Mouse (Mus musculus) NIH3T3 (cell line): ENCODE measurements around the gene Noxo1.
A peak's percentile ranks its signal among the peaks of the same experiment; 100 is the strongest.
"Not testable (repeated sequence)": the region's sequence is repeated elsewhere in the genome, so short reads cannot be mapped to it uniquely, and the experiment has no call there.

Experiments used
- DNase-seq: peaks from one replicate; pipeline ENCODE4 v3.0.0-alpha.2; 2012; ENCODE audit warnings: low read depth

The Noxo1 gene

GRCm38 (mm10) chr17:24720616-24721015 is 24.6 kb downstream of the Noxo1 start:
- not testable (repeated sequence) for DNase-seq

- DNase-seq, result not testable (repeated sequence)
Observed at GRCm38 (mm10) chr17:24721383-24721955, 25.4 kb downstream of the Noxo1 start.

GRCm38 (mm10) chr17:24722220-24722924 is 26.3 kb downstream of the Noxo1 start:
- peak; percentile 36 for DNase-seq

GRCm38 (mm10) chr17:24723122-24723880 is 27.3 kb downstream of the Noxo1 start:
- DNase-seq, result no peak

GRCm38 (mm10) chr17:24723881-24724180 is 27.8 kb downstream of the Noxo1 start:
- no peak for DNase-seq

- peak; percentile 99 for DNase-seq
Observed at GRCm38 (mm10) chr17:24724184-24724583, 28.1 kb downstream of the Noxo1 start, which contains the start of gene Ndufb10. Gene Ndufb10, minus strand, starts transcription at chr17:24724478.

- no peak for DNase-seq
Observed at GRCm38 (mm10) chr17:24725637-24726390, 29.8 kb downstream of the Noxo1 start.

GRCm38 (mm10) chr17:24727618-24728017 is 31.6 kb downstream of the Noxo1 start, which contains the start of gene Rpl3l:
Gene Rpl3l, plus strand, starts transcription at chr17:24727820.
- no peak for DNase-seq

- DNase-seq, result no peak
Observed at GRCm38 (mm10) chr17:24728184-24728583, 32.1 kb downstream of the Noxo1 start.

- peak; percentile 52 for DNase-seq
Observed at GRCm38 (mm10) chr17:24729067-24729466, 33.0 kb downstream of the Noxo1 start.

GRCm38 (mm10) chr17:24730787-24731186 is 34.8 kb downstream of the Noxo1 start:
- DNase-seq, result no peak

- DNase-seq, result no peak
Observed at GRCm38 (mm10) chr17:24732233-24732935, 36.4 kb downstream of the Noxo1 start.

- DNase-seq, result peak; percentile 40
Observed at GRCm38 (mm10) chr17:24733434-24734050, 37.5 kb downstream of the Noxo1 start.

- no peak for DNase-seq
Observed at GRCm38 (mm10) chr17:24734513-24734912, 38.5 kb downstream of the Noxo1 start.

GRCm38 (mm10) chr17:24735446-24735845 is 39.4 kb downstream of the Noxo1 start:
- DNase-seq, result no peak

GRCm38 (mm10) chr17:24736330-24737051 is 40.5 kb downstream of the Noxo1 start, which contains the start of gene Msrb1:
Gene Msrb1, plus strand, starts transcription at chr17:24736642.
- DNase-seq, result peak; percentile 99

- DNase-seq, result no peak
Observed at GRCm38 (mm10) chr17:24737135-24737810, 41.2 kb downstream of the Noxo1 start.

GRCm38 (mm10) chr17:24738238-24738637 is 42.2 kb downstream of the Noxo1 start:
- DNase-seq, result no peak

- no peak for DNase-seq
Observed at GRCm38 (mm10) chr17:24739926-24740325, 43.9 kb downstream of the Noxo1 start.

- DNase-seq, result no peak
Observed at GRCm38 (mm10) chr17:24742307-24742706, 46.3 kb downstream of the Noxo1 start.
